Mouse (Mus musculus) lung, embryonic 15.5 days (tissue): ENCODE results near the gene Prickle4. TPM values are rescaled to one million over a fixed set of nuclear protein-coding genes. Genes with fewer than 3 reads are reported as not detected.

Experiments
- ATAC-seq: fragments of 200-750 bp; cut with Nextera tagmentation; 2 replicates; pipeline ENCODE4 v1.8.0; 2017; ENCODE audit warnings: moderate number of reproducible peaks, borderline replicate concordance; ENCODE audit not compliant: low FRiP score, low TSS enrichment; ENCODE audit errors: extremely low read depth
- H3K27ac ChIP-seq: fragments of 300-500 bp; sonication (generic); 2 replicates; pipeline ENCODE4 v1.5.1; 2015; ENCODE audit warnings: moderate library complexity, mild to moderate bottlenecking, inconsistent platforms
- H3K27me3 ChIP-seq: fragments of 300-500 bp; sonication (generic); 2 replicates; pipeline ENCODE4 v1.6.1; 2015; ENCODE audit warnings: inconsistent platforms
- H3K36me3 ChIP-seq: fragments of 300-500 bp; sonication (generic); 2 replicates; pipeline ENCODE4 v1.6.1; 2015; ENCODE audit warnings: inconsistent platforms
- H3K4me1 ChIP-seq: fragments of 300-500 bp; sonication (generic); 2 replicates; pipeline ENCODE4 v1.6.1; 2015; ENCODE audit warnings: inconsistent platforms
- H3K4me2 ChIP-seq: fragments of 300-500 bp; sonication (generic); 2 replicates; pipeline ENCODE4 v1.6.1; 2015; ENCODE audit warnings: inconsistent platforms, mild to moderate bottlenecking, moderate library complexity
- H3K4me3 ChIP-seq: fragments of 300-500 bp; sonication (generic); 2 replicates; pipeline ENCODE4 v1.5.1; 2015; ENCODE audit warnings: mild to moderate bottlenecking, inconsistent platforms
- H3K9ac ChIP-seq: fragments of 300-500 bp; sonication (generic); 2 replicates; pipeline ENCODE4 v1.6.1; 2015; ENCODE audit warnings: inconsistent platforms
- H3K9me3 ChIP-seq: fragments of 300-500 bp; sonication (generic); 2 replicates; pipeline ENCODE4 v1.6.1; 2016; ENCODE audit warnings: inconsistent platforms
- WGBS: fragments of 180-500 bp; shearing (Covaris S2); methylation state at CpG from one replicate; pipeline ENCODE4 v1.1.7; 2015; 5-methylcytosine and 5-hydroxymethylcytosine counted together
- polyA plus RNA-seq: library from polyadenylated mRNA; unstranded; fragments of >200 nt; fragmentation: Nextera tagmentation; extraction: Ambion mirVana; gene quantifications from 2 replicates; pipeline ENCODE4 v1.2.1, GENCODE M21; 2015

Gene Prickle4
- 0.73 and 0.86 TPM in 2 replicates for polyA plus RNA-seq

- H3K9ac ChIP-seq: peak within 1 kb of the TSS; percentile 79
These were observed at the start of gene Prickle4 for GRCm38 (mm10) chr17:47694503-47695336. Gene Prickle4, minus strand, starts transcription at chr17:47694736.

GRCm38 (mm10) chr17:47744086-47744485 is 49.5 kb upstream of the Prickle4 start:
- WGBS: 90% methylated on average over 14 of the region's 14 CpGs
- Histone ChIP-seq H3K27me3 (peaks cover 4% of the 10 kb centered on the region; the same call in 1 of the 2 replicates), H3K27ac (no peak overlapping the region), H3K9me3 (no peaks in the 10 kb centered on the region), H3K9ac (no peak overlapping the region), H3K36me3 (no peaks in the 10 kb centered on the region), H3K4me3 (no peak overlapping the region), H3K4me1 (peaks cover 18% of the 10 kb centered on the region), H3K4me2 (no peak overlapping the region)
- ATAC-seq: no peak

More at GRCm38 (mm10) chr17:47694503-47695336, at the start of gene Prickle4:
- WGBS: under 1% methylated on average over 62 of the region's 82 CpGs
- ATAC-seq: peak; percentile 93
- H3K4me1 ChIP-seq: peaks cover 21% of the 10 kb centered on the region
- no peaks in the 10 kb centered on the region; the same call in 1 of the 2 replicates for H3K27me3 ChIP-seq
- H3K9me3 ChIP-seq: no peaks in the 10 kb centered on the region
- H3K4me2 ChIP-seq: peak within 1 kb of the TSS; percentile 94
- peak within 1 kb of the TSS; percentile 87 for H3K4me3 ChIP-seq
- H3K27ac ChIP-seq: peak within 1 kb of the TSS; percentile 67
- no peaks in the 10 kb centered on the region for H3K36me3 ChIP-seq

GRCm38 (mm10) chr17:47742991-47743734 is 48.6 kb upstream of the Prickle4 start:
- H3K4me3 ChIP-seq: no peak overlapping the region
- 30% methylated on average over 16 of the region's 16 CpGs for WGBS
- no peak overlapping the region for H3K4me2 ChIP-seq
- H3K4me1 ChIP-seq: peaks cover 18% of the 10 kb centered on the region
- no peak overlapping the region for H3K9ac ChIP-seq
- peaks cover 7% of the 10 kb centered on the region; the same call in 1 of the 2 replicates for H3K27me3 ChIP-seq
- no peaks in the 10 kb centered on the region for H3K9me3 ChIP-seq
- no peak for ATAC-seq
- no peak overlapping the region for H3K27ac ChIP-seq
- no peaks in the 10 kb centered on the region for H3K36me3 ChIP-seq

DNA sequence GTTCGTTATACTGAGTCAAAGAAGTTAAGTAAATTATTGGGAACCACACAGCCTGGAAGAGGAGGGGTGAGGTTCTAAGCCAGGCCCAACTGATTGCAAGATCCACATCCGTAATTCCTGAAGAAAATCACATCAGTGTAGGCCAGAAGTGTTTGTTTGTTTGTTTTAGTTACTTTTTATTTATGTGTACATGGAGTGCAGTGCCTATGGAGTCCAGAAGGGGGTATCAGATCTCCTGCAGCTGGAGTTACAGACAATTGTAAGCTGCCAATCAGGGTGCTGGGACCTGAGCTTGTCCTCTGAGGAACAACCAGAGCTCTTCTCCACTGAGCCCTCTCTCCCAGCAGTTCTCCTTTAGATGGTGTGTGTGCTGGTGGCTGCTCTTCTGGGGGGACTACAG is 45.6 kb upstream of the Prickle4 start:
- H3K27ac ChIP-seq: no peak overlapping the region
- H3K27me3 ChIP-seq: peaks cover 7% of the 10 kb centered on the region; the same call in 1 of the 2 replicates
- H3K4me2 ChIP-seq: no peak overlapping the region
- H3K9ac ChIP-seq: no peak overlapping the region
- H3K9me3 ChIP-seq: no peaks in the 10 kb centered on the region
- peaks cover 21% of the 10 kb centered on the region for H3K4me1 ChIP-seq
- no peaks in the 10 kb centered on the region for H3K36me3 ChIP-seq
- H3K4me3 ChIP-seq: no peak overlapping the region
- ATAC-seq: no peak
- WGBS: 78% methylated on average over 2 of the region's 2 CpGs

DNA sequence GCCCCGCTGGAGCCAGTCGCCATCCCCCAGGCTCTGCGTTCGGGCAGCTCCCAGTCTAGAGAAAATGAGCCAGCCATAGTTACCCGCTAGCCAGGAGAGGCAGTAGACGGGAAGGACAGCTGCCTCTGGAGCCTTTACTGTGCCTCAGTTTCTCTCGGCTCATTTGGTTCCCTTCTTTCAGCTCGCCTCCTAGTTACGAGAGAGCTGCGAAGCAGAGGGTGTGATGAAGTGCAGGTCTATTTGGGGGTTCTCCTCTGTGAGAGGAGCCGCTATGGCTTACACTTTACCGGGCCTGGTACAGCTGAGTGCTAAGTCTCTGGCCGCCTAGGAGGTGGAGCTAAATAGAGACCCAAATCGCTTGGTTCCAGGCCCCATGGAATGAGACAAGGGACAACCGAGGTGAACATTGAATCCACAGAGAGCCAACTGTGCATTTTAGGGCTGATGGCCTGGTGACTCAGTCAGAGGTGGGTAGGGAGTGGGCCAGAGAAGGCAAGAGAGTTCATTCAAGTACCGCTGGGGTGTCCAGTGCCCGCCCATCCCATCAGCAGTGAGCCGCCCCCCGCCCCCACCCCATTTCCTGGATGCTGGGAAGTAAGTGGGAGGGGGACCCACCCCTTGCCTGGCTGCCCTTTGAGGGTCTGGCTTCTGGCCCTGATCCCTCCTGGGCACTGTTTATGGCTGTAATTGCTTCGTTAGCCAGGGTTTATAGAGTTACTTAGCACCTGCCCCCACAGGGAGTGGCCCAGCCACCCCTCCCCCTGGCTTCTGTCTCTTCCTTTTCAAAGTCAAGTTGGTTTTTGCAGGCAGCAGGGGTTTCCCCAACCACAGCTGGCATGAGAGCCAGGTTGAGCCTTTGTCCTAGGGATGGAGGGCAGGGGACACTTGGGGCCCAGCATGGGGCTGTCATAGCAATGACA is 44.6 kb upstream of the Prickle4 start:
- Histone ChIP-seq H3K27ac (0 out of 2 replicates have a peak overlapping the region, but pooled peaks have one; percentile 45), H3K4me1 (peaks cover 21% of the 10 kb centered on the region)

GRCm38 (mm10) chr17:47738066-47738878 is 43.7 kb upstream of the Prickle4 start:
- peak overlapping the region; percentile 45 for H3K27ac ChIP-seq
- H3K9ac ChIP-seq: peak overlapping the region; percentile 68
- H3K4me2 ChIP-seq: peak overlapping the region; percentile 99
- ATAC-seq: peak; percentile 25
- WGBS: under 1% methylated on average over 51 of the region's 61 CpGs
- H3K27me3 ChIP-seq: peaks cover 7% of the 10 kb centered on the region; the same call in 1 of the 2 replicates
- no peaks in the 10 kb centered on the region for H3K36me3 ChIP-seq
- H3K4me3 ChIP-seq: peak overlapping the region; percentile 86
- H3K9me3 ChIP-seq: no peaks in the 10 kb centered on the region
- H3K4me1 ChIP-seq: peaks cover 21% of the 10 kb centered on the region

More for the DNA sequence above, 44.6 kb upstream of the Prickle4 start:
- H3K36me3 ChIP-seq: no peaks in the 10 kb centered on the region
- peak overlapping the region; percentile 99 for H3K4me2 ChIP-seq
- no peaks in the 10 kb centered on the region for H3K9me3 ChIP-seq
- peak overlapping the region; percentile 86 for H3K4me3 ChIP-seq
- WGBS: 13% methylated on average over 20 of the region's 20 CpGs
- H3K9ac ChIP-seq: peak overlapping the region; percentile 68; the same call in 1 of the 2 replicates
- ATAC-seq: no peak
- H3K27me3 ChIP-seq: peaks cover 7% of the 10 kb centered on the region; the same call in 1 of the 2 replicates

DNA sequence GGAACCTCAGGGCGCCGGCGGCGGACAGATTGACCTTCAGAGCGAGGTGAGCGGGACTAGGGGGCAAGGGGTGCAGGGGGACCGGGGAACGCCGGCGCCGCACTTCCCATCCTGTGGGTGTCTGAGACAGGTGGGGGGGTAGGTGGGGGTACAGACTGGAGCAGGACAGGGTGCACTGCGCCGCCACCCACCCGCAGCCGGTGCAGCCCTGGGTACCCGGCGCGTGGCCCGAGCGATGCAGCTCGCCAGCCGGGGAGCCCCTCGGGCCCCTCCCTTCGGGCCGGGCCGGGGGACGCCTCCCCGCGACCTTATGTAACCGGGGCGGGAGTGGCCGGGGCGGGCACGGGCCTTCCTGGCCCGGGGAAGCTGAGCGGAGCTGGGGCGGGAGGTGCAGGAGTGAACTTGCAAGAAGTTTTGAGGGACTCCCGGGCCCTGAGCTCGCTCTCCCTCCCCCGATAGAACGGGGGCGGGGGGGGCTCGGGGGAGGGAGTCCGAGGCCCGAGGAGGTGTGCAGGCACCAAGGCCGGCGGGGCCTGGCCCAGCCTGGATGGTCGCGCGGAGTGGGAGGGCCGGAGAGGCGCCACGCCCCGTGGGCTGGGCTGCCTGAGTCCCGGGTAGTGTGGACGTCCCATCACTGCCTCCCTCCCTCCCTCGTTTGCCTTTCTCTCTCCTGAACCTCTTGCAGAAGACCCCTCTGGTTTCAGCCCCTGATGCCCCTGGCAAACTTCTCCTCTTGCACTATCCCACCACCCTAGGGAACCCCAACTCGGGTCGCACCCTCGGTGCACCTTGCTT is 42.9 kb upstream of the Prickle4 start:
- peak overlapping the region; percentile 68 for H3K9ac ChIP-seq

GRCm38 (mm10) chr17:47736856-47737255 is 42.3 kb upstream of the Prickle4 start, which contains the start of gene Tfeb:
Gene Tfeb, plus strand, starts transcription at chr17:47737030.
- H3K27ac ChIP-seq: peak within 1 kb of the TSS; percentile 80
- peaks cover 21% of the 10 kb centered on the region for H3K4me1 ChIP-seq
- peak within 1 kb of the TSS; percentile 68 for H3K9ac ChIP-seq
- ATAC-seq: peak; percentile 80
- H3K36me3 ChIP-seq: no peaks in the 10 kb centered on the region
- H3K27me3 ChIP-seq: peaks cover 7% of the 10 kb centered on the region; the same call in 1 of the 2 replicates
- H3K4me2 ChIP-seq: peak within 1 kb of the TSS; percentile 99
- under 1% methylated on average over 47 of the region's 47 CpGs for WGBS
- H3K4me3 ChIP-seq: peak within 1 kb of the TSS; percentile 86
- H3K9me3 ChIP-seq: no peaks in the 10 kb centered on the region

More for the DNA sequence above, 42.9 kb upstream of the Prickle4 start:
- peak; percentile 92 for ATAC-seq
- WGBS: 3% methylated on average over 38 of the region's 60 CpGs
- H3K27ac ChIP-seq: peak overlapping the region; percentile 80
- peak overlapping the region; percentile 86 for H3K4me3 ChIP-seq
- H3K27me3 ChIP-seq: peaks cover 7% of the 10 kb centered on the region; the same call in 1 of the 2 replicates
- H3K36me3 ChIP-seq: no peaks in the 10 kb centered on the region
- H3K9me3 ChIP-seq: no peaks in the 10 kb centered on the region
- peaks cover 21% of the 10 kb centered on the region for H3K4me1 ChIP-seq
- H3K4me2 ChIP-seq: peak overlapping the region; percentile 99

- ATAC-seq: no peak
- WGBS: 60% methylated on average over 14 of the region's 14 CpGs
These were observed 41.1 kb upstream of the Prickle4 start for GRCm38 (mm10) chr17:47735553-47736100.

More at GRCm38 (mm10) chr17:47735553-47736100, 41.1 kb upstream of the Prickle4 start:
- H3K9ac ChIP-seq: no peak overlapping the region
- H3K4me3 ChIP-seq: no peak overlapping the region
- no peak overlapping the region for H3K4me2 ChIP-seq
- peaks cover 22% of the 10 kb centered on the region for H3K4me1 ChIP-seq
- H3K27me3 ChIP-seq: peaks cover 7% of the 10 kb centered on the region; the same call in 1 of the 2 replicates
- H3K36me3 ChIP-seq: no peaks in the 10 kb centered on the region
- H3K9me3 ChIP-seq: no peaks in the 10 kb centered on the region
- no peak overlapping the region for H3K27ac ChIP-seq
